Mouse (Mus musculus): ENCODE measurements at regions not wholly inside any gene's neighbourhood (a gene's known extent, or its start where the extent isn't known, plus 50 kb on each side); places are given as distances from the start of the nearest gene placed in this dataset.

DNA sequence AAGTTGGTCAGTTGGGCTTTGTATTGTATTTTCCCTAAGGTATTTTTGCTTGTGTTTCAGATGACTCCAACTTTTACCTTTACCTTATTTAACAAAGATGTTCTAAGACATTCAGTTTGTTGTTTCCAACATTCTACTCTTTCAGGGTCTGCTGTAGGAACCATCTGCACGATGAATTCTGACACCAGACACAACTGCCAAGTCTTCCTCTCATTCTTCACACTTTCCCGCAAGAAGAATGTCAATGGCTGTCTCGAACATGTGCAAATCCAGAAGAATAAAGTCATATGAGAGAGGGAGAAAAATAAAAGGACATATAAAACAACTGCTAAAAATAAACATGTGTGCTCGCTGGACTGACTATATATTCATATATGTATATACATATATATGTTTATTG lies 730.6 kb upstream of the B3galt2 start:
- no peaks in the 10 kb centered on the region for H3K36me3 ChIP-seq (replicated peaks)
- no peak for TF ChIP-seq GATA1 (IDR thresholded peaks at IDR 0.05; ENCODE audit: borderline replicate concordance, low read length)
- TF ChIP-seq POLR2AphosphoS5 (IDR thresholded peaks at IDR 0.05; ENCODE audit: insufficient replicate concordance, low read depth, low read length) = no peak
- TF ChIP-seq GATA2 (IDR thresholded peaks at IDR 0.05; ENCODE audit: borderline replicate concordance, low read depth, low read length) = no peak
- TF ChIP-seq TAL1 (conservative IDR thresholded peaks at IDR 0.05; ENCODE audit: low read depth, low read length) = no peak
- no peak for TF ChIP-seq CTCF (IDR thresholded peaks at IDR 0.05; ENCODE audit: low read depth, low read length)
- H3K9me3 ChIP-seq (replicated peaks) = no peaks in the 10 kb centered on the region
- no peaks in the 10 kb centered on the region for H3K27me3 ChIP-seq (ENCODE audit: insufficient read depth, low read length)
- H3K4me1 ChIP-seq (ENCODE audit: insufficient read depth, low read depth, low read length) = no peaks in the 10 kb centered on the region
- ATAC-seq (ENCODE audit: extremely low read depth, insufficient number of reproducible peaks, low FRiP score, poor library complexity, severe bottlenecking) (no peak), DNase-seq (ENCODE audit: low spot score) (no peak)
- no peak overlapping the region for H3K4me3 ChIP-seq (ENCODE audit: low read depth, low read length)

DNA sequence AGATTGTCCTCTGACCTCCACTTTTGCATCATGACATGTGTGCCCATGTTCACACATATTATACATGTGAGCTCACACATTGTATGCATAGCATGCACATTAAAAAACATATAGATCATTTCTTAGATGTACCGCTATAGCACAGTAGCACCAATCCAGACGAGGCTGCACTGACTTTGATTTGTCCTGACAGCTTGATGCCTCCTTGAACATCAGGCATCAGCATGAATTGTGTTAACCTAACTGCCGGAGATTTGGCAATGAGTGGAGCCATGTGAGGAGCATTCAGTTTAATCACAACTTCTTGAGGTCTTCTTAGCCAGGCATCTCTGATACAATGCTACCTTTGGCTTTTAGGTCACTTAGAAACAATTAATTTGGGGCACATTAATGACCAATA lies 683.8 kb upstream of the B3galt2 start:
- DNase-seq (ENCODE audit: low spot score) = no peak
- Histone ChIP-seq H3K4me1 (ENCODE audit: insufficient read depth, low read depth, low read length) (no peaks in the 10 kb centered on the region), H3K9me3 (replicated peaks) (no peaks in the 10 kb centered on the region), H3K4me3 (ENCODE audit: low read depth, low read length) (no peak overlapping the region), H3K27me3 (ENCODE audit: insufficient read depth, low read length) (no peaks in the 10 kb centered on the region), H3K36me3 (replicated peaks) (no peaks in the 10 kb centered on the region)
- no peak for ATAC-seq (ENCODE audit: extremely low read depth, insufficient number of reproducible peaks, low FRiP score, poor library complexity, severe bottlenecking)
- no peak for TF ChIP-seq POLR2AphosphoS5 (IDR thresholded peaks at IDR 0.05; ENCODE audit: insufficient replicate concordance, low read depth, low read length)
- no peak for TF ChIP-seq GATA1 (IDR thresholded peaks at IDR 0.05; ENCODE audit: borderline replicate concordance, low read length)
- TF ChIP-seq GATA2 (IDR thresholded peaks at IDR 0.05; ENCODE audit: borderline replicate concordance, low read depth, low read length) = no peak
- TF ChIP-seq TAL1 (conservative IDR thresholded peaks at IDR 0.05; ENCODE audit: low read depth, low read length) = no peak
- no peak for TF ChIP-seq CTCF (IDR thresholded peaks at IDR 0.05; ENCODE audit: low read depth, low read length)

DNA sequence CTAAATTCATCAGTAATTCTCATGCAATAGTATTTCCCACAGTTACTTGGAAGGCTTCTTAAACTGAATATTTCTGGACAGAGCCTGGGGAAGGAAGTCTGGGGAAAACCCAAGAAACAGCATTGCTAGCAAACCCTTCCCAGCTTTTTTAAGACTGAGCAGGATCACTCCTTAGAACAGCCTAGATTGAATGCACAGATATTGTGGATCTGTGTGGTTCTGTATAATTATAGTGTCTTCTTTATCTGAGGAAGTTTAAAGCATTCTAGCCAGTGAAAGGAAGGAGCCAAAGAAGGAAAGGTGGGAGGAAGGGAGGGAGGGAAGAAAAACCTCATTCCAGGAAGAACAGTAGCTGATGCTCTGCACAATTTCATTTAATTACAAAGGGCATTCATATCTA lies 669.0 kb upstream of the B3galt2 start:
- TF ChIP-seq TAL1 (conservative IDR thresholded peaks at IDR 0.05; ENCODE audit: low read depth, low read length) (no peak), GATA2 (IDR thresholded peaks at IDR 0.05; ENCODE audit: borderline replicate concordance, low read depth, low read length) (no peak), POLR2AphosphoS5 (IDR thresholded peaks at IDR 0.05; ENCODE audit: insufficient replicate concordance, low read depth, low read length) (no peak), CTCF (IDR thresholded peaks at IDR 0.05; ENCODE audit: low read depth, low read length) (no peak), GATA1 (IDR thresholded peaks at IDR 0.05; ENCODE audit: borderline replicate concordance, low read length) (no peak)
- H3K4me3 ChIP-seq (ENCODE audit: low read depth, low read length) = no peak overlapping the region
- no peaks in the 10 kb centered on the region for H3K36me3 ChIP-seq (replicated peaks)
- no peak for ATAC-seq (ENCODE audit: extremely low read depth, insufficient number of reproducible peaks, low FRiP score, poor library complexity, severe bottlenecking)
- H3K9me3 ChIP-seq (replicated peaks) = 0 out of 2 replicates have a peak, but pooled peaks cover 2% of the 10 kb centered on the region
- no peaks in the 10 kb centered on the region for H3K27me3 ChIP-seq (ENCODE audit: insufficient read depth, low read length)
- H3K4me1 ChIP-seq (ENCODE audit: insufficient read depth, low read depth, low read length) = no peaks in the 10 kb centered on the region
- DNase-seq (ENCODE audit: low spot score) = no peak

DNA sequence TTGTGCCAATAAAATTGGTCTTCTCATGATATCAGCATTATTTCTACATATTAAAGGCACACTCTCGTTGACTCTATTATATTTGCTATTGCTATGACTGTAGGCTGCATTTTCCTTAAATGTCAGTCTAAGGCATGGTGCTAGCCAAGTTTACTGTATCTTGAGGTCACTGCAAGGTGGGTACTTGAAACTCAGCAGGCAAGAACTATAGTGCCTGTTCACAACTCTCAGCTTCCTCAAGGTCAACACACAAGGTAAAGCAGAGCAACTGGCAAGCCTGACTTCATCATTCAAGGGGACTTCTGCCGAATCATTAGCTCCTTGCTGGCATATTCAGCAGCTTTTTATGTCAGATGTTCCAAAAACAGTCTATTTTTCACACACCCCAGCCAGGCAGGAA lies 667.1 kb upstream of the B3galt2 start:
- H3K27me3 ChIP-seq (ENCODE audit: insufficient read depth, low read length) = no peaks in the 10 kb centered on the region
- no peaks in the 10 kb centered on the region for H3K36me3 ChIP-seq (replicated peaks)
- no peak overlapping the region for H3K4me3 ChIP-seq (ENCODE audit: low read depth, low read length)
- H3K9me3 ChIP-seq (replicated peaks) = 0 out of 2 replicates have a peak, but pooled peaks cover 2% of the 10 kb centered on the region
- no peak for DNase-seq (ENCODE audit: low spot score)
- no peak for ATAC-seq (ENCODE audit: extremely low read depth, insufficient number of reproducible peaks, low FRiP score, poor library complexity, severe bottlenecking)
- TF ChIP-seq GATA2 (IDR thresholded peaks at IDR 0.05; ENCODE audit: borderline replicate concordance, low read depth, low read length) (no peak), POLR2AphosphoS5 (IDR thresholded peaks at IDR 0.05; ENCODE audit: insufficient replicate concordance, low read depth, low read length) (no peak), GATA1 (IDR thresholded peaks at IDR 0.05; ENCODE audit: borderline replicate concordance, low read length) (no peak), TAL1 (conservative IDR thresholded peaks at IDR 0.05; ENCODE audit: low read depth, low read length) (no peak), CTCF (IDR thresholded peaks at IDR 0.05; ENCODE audit: low read depth, low read length) (no peak)
- H3K4me1 ChIP-seq (ENCODE audit: insufficient read depth, low read depth, low read length) = no peaks in the 10 kb centered on the region

DNA sequence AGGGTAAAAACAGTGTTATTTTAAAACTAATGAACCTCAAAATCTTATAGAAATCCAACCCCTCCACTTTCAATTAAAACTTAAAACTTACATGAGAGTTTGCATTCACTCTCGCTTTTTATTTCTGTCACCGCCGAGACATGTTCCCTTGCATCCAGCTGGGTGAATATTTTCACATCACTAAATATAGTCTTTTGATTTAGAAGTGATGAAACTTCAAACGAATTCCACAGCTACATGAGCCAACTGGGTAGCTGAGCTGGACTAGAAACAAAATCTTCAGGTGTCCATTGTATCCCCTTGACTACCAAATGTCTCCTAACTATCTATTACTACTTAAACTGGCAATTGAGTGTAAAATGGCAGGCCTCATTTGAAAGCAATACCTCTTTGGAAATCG lies 657.5 kb upstream of the B3galt2 start:
- ATAC-seq (ENCODE audit: extremely low read depth, insufficient number of reproducible peaks, low FRiP score, poor library complexity, severe bottlenecking) (no peak), DNase-seq (ENCODE audit: low spot score) (no peak)
- TF ChIP-seq CTCF (IDR thresholded peaks at IDR 0.05; ENCODE audit: low read depth, low read length) = no peak
- no peak for TF ChIP-seq POLR2AphosphoS5 (IDR thresholded peaks at IDR 0.05; ENCODE audit: insufficient replicate concordance, low read depth, low read length)
- no peak for TF ChIP-seq GATA2 (IDR thresholded peaks at IDR 0.05; ENCODE audit: borderline replicate concordance, low read depth, low read length)
- no peak for TF ChIP-seq TAL1 (conservative IDR thresholded peaks at IDR 0.05; ENCODE audit: low read depth, low read length)
- TF ChIP-seq GATA1 (IDR thresholded peaks at IDR 0.05; ENCODE audit: borderline replicate concordance, low read length) = no peak
- H3K9me3 ChIP-seq (replicated peaks) = no peaks in the 10 kb centered on the region; the same call in 1 of the 2 replicates
- no peak overlapping the region for H3K4me3 ChIP-seq (ENCODE audit: low read depth, low read length)
- H3K36me3 ChIP-seq (replicated peaks) = no peaks in the 10 kb centered on the region
- no peaks in the 10 kb centered on the region for H3K4me1 ChIP-seq (ENCODE audit: insufficient read depth, low read depth, low read length)
- no peaks in the 10 kb centered on the region for H3K27me3 ChIP-seq (ENCODE audit: insufficient read depth, low read length)

DNA sequence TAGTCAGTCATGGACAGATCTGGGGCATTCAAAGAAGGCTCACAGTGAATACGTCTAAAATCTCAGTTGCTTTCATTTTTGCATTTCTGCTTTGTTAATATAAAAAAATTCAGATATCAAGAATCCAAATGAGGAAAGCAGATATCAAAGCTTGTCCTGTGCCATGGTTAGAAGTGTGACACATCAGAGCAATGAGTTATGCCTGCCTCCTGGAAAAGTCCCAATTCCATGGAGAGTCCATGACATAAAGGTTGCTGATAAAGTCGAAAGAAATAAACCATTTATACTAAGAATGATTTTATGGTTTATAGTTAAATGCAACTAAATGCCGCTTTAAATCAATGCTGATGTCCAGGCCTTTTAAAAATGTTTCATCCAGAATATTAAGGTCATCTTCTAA lies 656.8 kb upstream of the B3galt2 start:
- DNase-seq (ENCODE audit: low spot score) (no peak), ATAC-seq (ENCODE audit: extremely low read depth, insufficient number of reproducible peaks, low FRiP score, poor library complexity, severe bottlenecking) (no peak)
- Histone ChIP-seq H3K4me1 (ENCODE audit: insufficient read depth, low read depth, low read length) (no peaks in the 10 kb centered on the region), H3K9me3 (replicated peaks) (no peaks in the 10 kb centered on the region; the same call in 1 of the 2 replicates), H3K4me3 (ENCODE audit: low read depth, low read length) (no peak overlapping the region), H3K27me3 (ENCODE audit: insufficient read depth, low read length) (no peaks in the 10 kb centered on the region), H3K36me3 (replicated peaks) (no peaks in the 10 kb centered on the region)
- TF ChIP-seq POLR2AphosphoS5 (IDR thresholded peaks at IDR 0.05; ENCODE audit: insufficient replicate concordance, low read depth, low read length) = no peak
- TF ChIP-seq TAL1 (conservative IDR thresholded peaks at IDR 0.05; ENCODE audit: low read depth, low read length) = no peak
- no peak for TF ChIP-seq GATA1 (IDR thresholded peaks at IDR 0.05; ENCODE audit: borderline replicate concordance, low read length)
- no peak for TF ChIP-seq CTCF (IDR thresholded peaks at IDR 0.05; ENCODE audit: low read depth, low read length)
- no peak for TF ChIP-seq GATA2 (IDR thresholded peaks at IDR 0.05; ENCODE audit: borderline replicate concordance, low read depth, low read length)

Measured in G1E (cell line).